Mouse (Mus musculus) kidney, embryonic 14.5 days (tissue): ENCODE measurements around the gene Dph7. TPM values are rescaled to one million over a fixed set of nuclear protein-coding genes. Genes with fewer than 3 reads are reported as not detected.
"Not testable (repeated sequence)": the region's sequence is repeated elsewhere in the genome, so short reads cannot be mapped to it uniquely, and the experiment has no call there.

Experiments used
- ATAC-seq: fragments of 200-750 bp; cut with Nextera tagmentation; 2 replicates; pipeline ENCODE4 v1.8.0; 2017; ENCODE audit warnings: moderate number of reproducible peaks, mild to moderate bottlenecking, moderate TSS enrichment, moderate library complexity; ENCODE audit not compliant: low FRiP score, low TSS enrichment
- H3K27ac ChIP-seq: fragments of 300-500 bp; sonication (generic); 2 replicates; pipeline ENCODE4 v1.5.1; 2014; ENCODE audit warnings: low read depth, mild to moderate bottlenecking, low read length, moderate library complexity, mixed read lengths
- H3K27me3 ChIP-seq: fragments of 300-500 bp; sonication (generic); 2 replicates; pipeline ENCODE4 v1.6.1; 2014; ENCODE audit warnings: mild to moderate bottlenecking, low read length; ENCODE audit not compliant: control insufficient read depth, insufficient read depth
- H3K36me3 ChIP-seq: fragments of 300-500 bp; sonication (generic); 2 replicates; pipeline ENCODE4 v1.6.1; 2014; ENCODE audit warnings: low read length, mixed read lengths; ENCODE audit not compliant: control insufficient read depth, insufficient read depth
- H3K4me1 ChIP-seq: fragments of 300-500 bp; sonication (generic); 2 replicates; pipeline ENCODE4 v1.6.1; 2014; ENCODE audit warnings: low read length, mixed read lengths; ENCODE audit not compliant: control insufficient read depth, insufficient read depth
- H3K4me2 ChIP-seq: fragments of 300-500 bp; sonication (generic); replicated peaks from 2 replicates; pipeline ENCODE4 v1.6.1; 2014; ENCODE audit warnings: low read depth, mild to moderate bottlenecking, low read length
- H3K4me3 ChIP-seq: fragments of 300-500 bp; sonication (generic); 2 replicates; pipeline ENCODE4 v1.5.1; 2014; ENCODE audit warnings: mild to moderate bottlenecking, low read length
- H3K9ac ChIP-seq: fragments of 300-500 bp; sonication (generic); 2 replicates; pipeline ENCODE4 v1.6.1; 2014; ENCODE audit warnings: low read depth, mild to moderate bottlenecking, low read length, moderate library complexity
- H3K9me3 ChIP-seq: fragments of 300-500 bp; sonication (generic); 2 replicates; pipeline ENCODE4 v1.6.1; 2016; ENCODE audit warnings: low read length; ENCODE audit not compliant: control insufficient read depth
- WGBS: fragments of 180-500 bp; shearing (Covaris S2); extraction: QIAGEN DNeasy Blood & Tissue Kit; methylation state at CpG from one replicate; pipeline ENCODE4 v1.1.7; 2014; 5-methylcytosine and 5-hydroxymethylcytosine counted together
- polyA plus RNA-seq: library from polyadenylated mRNA; unstranded; fragments of >200 nt; fragmentation: Nextera tagmentation; extraction: Ambion mirVana; gene quantifications from 2 replicates; pipeline ENCODE4 v1.2.1, GENCODE M21; 2014

The Dph7 gene
- polyA plus RNA-seq, 1 experiment from 2014 or later, result 30.2 TPM

DNA sequence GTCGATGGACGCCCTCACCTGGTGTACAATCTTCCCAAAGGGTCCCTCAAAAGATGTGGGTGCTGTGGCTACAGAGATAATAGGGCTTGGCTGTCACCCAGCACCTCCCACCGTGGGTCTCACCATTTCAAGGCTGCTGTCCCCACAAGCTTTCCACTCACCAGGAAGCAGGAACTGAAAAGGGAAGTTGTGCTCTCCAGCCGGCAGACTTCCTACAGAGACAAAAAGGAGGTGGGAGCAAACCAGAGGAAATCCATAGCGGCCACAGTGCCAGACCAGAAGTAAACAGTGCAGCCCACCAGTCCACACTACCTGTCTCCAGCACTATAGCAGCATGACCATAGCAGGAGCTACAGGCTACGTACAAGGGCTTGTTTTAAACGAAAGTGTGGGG, 35.2 kb upstream of the Dph7 start:
- H3K4me2 ChIP-seq, result no peak overlapping the region
- ATAC-seq, result no peak
- no peaks in the 10 kb centered on the region for H3K36me3 ChIP-seq
- no peaks in the 10 kb centered on the region for H3K4me1 ChIP-seq
- no peak overlapping the region for H3K9ac ChIP-seq
- H3K27ac ChIP-seq, result no peak overlapping the region
- 81% methylated on average over 7 of the region's 7 CpGs for WGBS
- H3K4me3 ChIP-seq, result no peak overlapping the region
- no peaks in the 10 kb centered on the region for H3K9me3 ChIP-seq
- no peaks in the 10 kb centered on the region; the same call in 1 of the 2 replicates for H3K27me3 ChIP-seq

DNA sequence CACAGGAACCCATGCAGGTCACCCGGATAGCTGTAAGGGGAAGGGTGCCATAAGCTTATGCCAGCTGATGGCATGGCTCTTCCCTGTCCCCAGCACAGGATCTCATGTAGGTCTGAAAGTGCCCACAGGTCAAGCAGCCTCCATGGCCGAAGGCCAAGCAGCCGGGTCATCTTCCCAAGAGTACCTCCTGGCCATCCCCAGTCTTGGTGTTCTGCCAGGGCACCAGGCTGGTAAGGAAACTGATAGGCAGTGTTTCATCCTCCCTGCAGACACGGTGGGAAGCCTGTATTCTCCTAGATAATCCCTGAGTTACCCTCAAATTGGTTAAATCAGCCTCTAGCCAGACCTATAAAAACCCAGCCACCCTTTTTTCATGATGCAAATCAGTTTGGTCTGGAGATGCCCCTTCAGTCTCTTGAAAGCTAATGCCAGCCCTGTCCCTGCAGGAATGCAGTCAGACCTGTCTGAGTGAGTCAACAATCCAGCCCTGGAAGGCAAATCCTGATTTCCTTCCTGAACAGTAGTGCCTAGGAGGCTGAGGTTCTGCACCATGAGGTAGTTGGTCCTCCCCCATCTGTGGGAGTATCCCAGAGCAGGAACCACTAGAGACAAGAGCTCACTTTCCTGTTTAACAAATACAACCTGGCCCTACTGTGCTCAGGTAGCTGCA, 34.3 kb upstream of the Dph7 start:
- Histone ChIP-seq H3K36me3 (no peaks in the 10 kb centered on the region), H3K27me3 (no peaks in the 10 kb centered on the region; the same call in 1 of the 2 replicates), H3K27ac (peak overlapping the region; percentile 56), H3K4me1 (no peaks in the 10 kb centered on the region), H3K9ac (no peak overlapping the region), H3K9me3 (no peaks in the 10 kb centered on the region), H3K4me2 (0 out of 2 replicates have a peak overlapping the region, but pooled peaks have one; percentile 1), H3K4me3 (no peak overlapping the region)
- ATAC-seq, result peak; percentile 69; the same call in 1 of the 2 replicates
- 63% methylated on average over 4 of the region's 4 CpGs for WGBS

DNA sequence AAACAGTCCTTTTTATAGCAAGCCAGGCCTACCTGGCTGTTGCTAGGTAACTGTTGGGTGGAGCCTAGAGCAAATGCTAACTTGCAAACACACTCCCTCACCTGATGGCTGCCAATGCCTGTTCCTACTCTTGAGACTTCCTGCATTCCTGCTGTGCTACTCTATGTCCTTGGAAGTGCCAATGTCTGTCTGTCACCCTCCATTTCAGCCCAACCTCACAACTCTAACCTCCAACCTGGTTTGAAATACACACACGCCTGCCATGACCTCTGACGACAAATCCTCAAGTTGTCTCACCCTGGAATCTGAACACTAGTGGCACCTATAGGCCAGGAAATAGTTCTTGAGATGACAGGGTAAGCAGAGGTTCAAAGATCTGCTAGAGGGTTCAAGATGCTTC, 33.1 kb upstream of the Dph7 start:
- no peaks in the 10 kb centered on the region for H3K9me3 ChIP-seq
- no peaks in the 10 kb centered on the region for H3K36me3 ChIP-seq
- no peak for ATAC-seq
- WGBS, result 62% methylated on average over 2 of the region's 2 CpGs
- no peak overlapping the region for H3K4me2 ChIP-seq
- H3K9ac ChIP-seq, result no peak overlapping the region
- H3K27me3 ChIP-seq, result no peaks in the 10 kb centered on the region; the same call in 1 of the 2 replicates
- peaks cover 3% of the 10 kb centered on the region; the same call in 1 of the 2 replicates for H3K4me1 ChIP-seq
- no peak overlapping the region for H3K4me3 ChIP-seq
- no peak overlapping the region; the same call in 1 of the 2 replicates for H3K27ac ChIP-seq

DNA sequence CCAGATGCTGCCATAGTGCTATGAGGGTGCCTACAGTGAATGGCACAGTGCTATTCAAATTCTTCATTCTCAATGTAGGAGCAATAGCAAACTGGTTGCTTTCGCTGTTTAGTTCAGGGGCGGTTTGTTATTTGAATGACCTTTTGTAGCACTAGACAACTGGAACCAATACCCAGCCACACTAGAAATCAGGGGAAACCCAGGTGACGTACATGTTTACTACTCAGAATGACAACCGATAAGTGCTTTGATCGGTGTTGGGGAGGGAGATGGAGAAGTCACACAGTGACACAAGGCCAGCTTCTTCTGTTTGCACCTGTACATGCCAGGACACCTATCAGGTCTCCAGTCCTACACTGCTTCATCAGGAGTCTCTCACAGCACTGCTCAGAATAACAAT, 32.6 kb upstream of the Dph7 start:
- no peaks in the 10 kb centered on the region for H3K9me3 ChIP-seq
- no peak overlapping the region for H3K4me2 ChIP-seq
- H3K27ac ChIP-seq, result no peak overlapping the region
- 91% methylated on average over 5 of the region's 5 CpGs for WGBS
- no peak overlapping the region for H3K9ac ChIP-seq
- ATAC-seq, result no peak
- peaks cover 8% of the 10 kb centered on the region; the same call in 1 of the 2 replicates for H3K4me1 ChIP-seq
- H3K4me3 ChIP-seq, result no peak overlapping the region
- H3K36me3 ChIP-seq, result no peaks in the 10 kb centered on the region
- H3K27me3 ChIP-seq, result no peaks in the 10 kb centered on the region; the same call in 1 of the 2 replicates

DNA sequence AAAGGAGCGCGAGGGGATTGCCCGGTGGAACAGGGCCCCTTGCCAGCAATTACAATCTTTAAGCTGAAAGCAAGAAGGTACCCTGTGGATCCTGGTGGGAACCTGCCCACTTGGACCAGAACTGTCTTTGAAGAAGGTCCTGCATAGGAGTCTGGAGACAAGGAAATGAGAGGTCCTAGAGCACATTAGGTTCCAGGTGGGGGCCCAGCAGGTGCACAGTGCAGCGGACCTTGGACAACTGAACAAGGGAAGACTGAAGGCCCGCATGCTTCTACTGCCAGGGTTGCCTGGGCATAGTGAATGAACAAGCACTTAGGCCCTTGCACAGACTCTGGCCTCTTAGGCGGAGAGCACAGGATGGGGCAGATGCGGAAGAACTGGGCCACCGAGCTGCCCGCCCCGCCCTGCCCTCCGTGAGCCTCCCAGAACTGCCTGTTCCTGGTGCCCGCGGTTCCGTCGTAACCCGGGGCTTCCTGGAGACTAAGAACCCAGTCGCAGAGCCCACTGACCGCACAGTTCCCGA, 27.7 kb upstream of the Dph7 start:
- peak overlapping the region; percentile 66 for H3K9ac ChIP-seq
- peaks cover 12% of the 10 kb centered on the region; the same call in 1 of the 2 replicates for H3K4me1 ChIP-seq
- H3K9me3 ChIP-seq, result no peaks in the 10 kb centered on the region
- peak overlapping the region; percentile 65 for H3K4me3 ChIP-seq
- H3K36me3 ChIP-seq, result no peaks in the 10 kb centered on the region
- peak overlapping the region; percentile 95 for H3K4me2 ChIP-seq
- H3K27me3 ChIP-seq, result no peaks in the 10 kb centered on the region
- H3K27ac ChIP-seq, result peak overlapping the region; percentile 73
- WGBS, result 5% methylated on average over 19 of the region's 19 CpGs
- peak; percentile 56 for ATAC-seq

DNA sequence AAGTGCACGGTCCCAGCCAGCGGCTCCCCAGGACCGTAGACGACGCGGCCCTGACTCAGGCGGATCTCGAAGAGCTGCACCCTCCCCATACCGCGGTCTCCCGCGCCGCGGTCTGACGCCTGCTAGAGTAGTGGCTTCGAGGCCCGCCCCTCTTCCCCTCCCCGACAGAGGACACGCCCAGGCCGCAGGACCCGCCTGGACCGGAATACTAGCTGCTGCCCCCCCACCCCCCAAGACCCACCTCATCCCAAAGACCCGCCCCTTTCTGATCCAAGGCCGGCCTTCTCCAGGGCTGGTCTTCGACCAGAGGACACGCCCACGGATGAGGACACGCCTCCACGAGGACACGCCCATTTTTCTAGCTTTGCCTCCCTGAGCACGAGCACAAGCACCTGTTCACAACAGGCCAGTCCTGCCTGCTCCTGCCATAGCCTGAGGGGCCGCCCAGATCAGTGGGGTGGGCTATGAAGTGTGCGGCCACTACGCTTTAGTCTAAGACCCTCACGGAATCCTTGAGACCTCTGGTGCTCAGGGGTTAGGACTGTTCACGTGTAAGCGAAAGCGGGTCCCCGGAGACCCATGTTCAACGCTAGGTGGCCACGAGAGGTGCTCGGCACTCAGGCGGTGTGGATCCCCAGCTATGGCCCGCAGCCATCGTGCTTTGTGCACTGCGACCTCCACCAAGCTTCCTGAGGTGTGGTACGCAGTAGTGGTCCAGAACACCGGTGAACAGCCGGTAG, 27.0 kb upstream of the Dph7 start, which contains the start of gene Arrdc1:
Gene Arrdc1 (minus strand): TSS at position 196 of the 740 bp plus-strand sequence.
- peak within 1 kb of the TSS; percentile 95 for H3K4me2 ChIP-seq
- H3K27ac ChIP-seq, result peak within 1 kb of the TSS; percentile 73
- peak within 1 kb of the TSS; percentile 66 for H3K9ac ChIP-seq
- H3K9me3 ChIP-seq, result no peaks in the 10 kb centered on the region
- peak within 1 kb of the TSS; percentile 65 for H3K4me3 ChIP-seq
- under 1% methylated on average over 49 of the region's 49 CpGs for WGBS
- peak; percentile 95 for ATAC-seq
- H3K27me3 ChIP-seq, result no peaks in the 10 kb centered on the region
- no peaks in the 10 kb centered on the region for H3K36me3 ChIP-seq
- H3K4me1 ChIP-seq, result peaks cover 12% of the 10 kb centered on the region; the same call in 1 of the 2 replicates

DNA sequence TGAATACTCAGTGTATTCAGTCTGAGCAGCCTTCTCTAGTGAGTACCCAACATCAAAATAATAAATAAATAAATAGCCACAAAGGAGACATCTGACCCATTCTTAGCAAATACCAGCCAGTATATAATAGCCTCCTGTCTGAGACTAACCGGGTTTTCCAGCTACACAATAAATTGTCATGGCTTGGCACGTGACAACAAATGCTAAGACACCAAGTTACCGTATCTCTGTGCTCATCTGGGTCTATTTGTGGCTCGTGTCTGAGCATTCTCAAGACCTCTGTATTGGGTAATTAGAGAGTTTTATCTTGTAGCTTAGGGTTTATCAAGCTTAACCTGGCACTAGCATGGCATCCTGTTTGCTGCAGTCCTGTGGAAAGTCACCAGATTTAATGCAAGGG, 20.1 kb upstream of the Dph7 start:
- Histone ChIP-seq H3K4me2 (no peak overlapping the region), H3K4me3 (no peak overlapping the region), H3K9ac (no peak overlapping the region), H3K4me1 (no peaks in the 10 kb centered on the region), H3K9me3 (no peaks in the 10 kb centered on the region), H3K27me3 (no peaks in the 10 kb centered on the region), H3K36me3 (no peaks in the 10 kb centered on the region), H3K27ac (no peak overlapping the region)
- no peak for ATAC-seq
- WGBS, result 66% methylated on average over 4 of the region's 4 CpGs

DNA sequence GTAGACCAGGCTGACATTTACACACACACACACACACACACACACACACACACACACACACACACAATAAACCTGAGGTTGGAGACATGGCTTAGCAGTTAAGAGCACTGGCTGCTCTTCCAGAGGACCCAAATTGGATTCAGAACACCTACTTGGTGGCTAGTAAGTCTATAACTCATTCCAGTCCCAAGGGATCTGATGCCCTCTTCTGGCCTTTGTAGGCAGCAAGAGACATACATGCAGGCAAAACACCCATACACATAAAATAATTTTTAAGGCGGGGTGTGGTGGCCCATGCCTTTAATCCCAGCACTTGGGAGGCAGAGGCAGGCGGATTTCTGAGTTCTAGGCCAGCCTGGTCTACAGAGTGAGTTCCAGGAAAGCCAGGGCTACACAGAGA, 17.9 kb upstream of the Dph7 start:
- H3K4me1 ChIP-seq, ATAC-seq, H3K9ac ChIP-seq, H3K27ac ChIP-seq, H3K9me3 ChIP-seq, H3K4me2 ChIP-seq, H3K36me3 ChIP-seq, H3K27me3 ChIP-seq, H3K4me3 ChIP-seq: not testable (repeated sequence)
- 39% methylated on average over 2 of the region's 2 CpGs for WGBS
